Mouse (Mus musculus) erythroblast, embryonic 14.5 days (primary cell): ENCODE data around the gene Ndufs5. TPM values are rescaled to one million over a fixed set of nuclear protein-coding genes. Genes with fewer than 3 reads are reported as not detected.

Source experiments
- H3K27me3 ChIP-seq: 2 replicates; pipeline ENCODE4 v1.6.1; 2012; ENCODE audit warnings: inconsistent platforms; ENCODE audit not compliant: control insufficient read depth
- H3K36me3 ChIP-seq: 2 replicates; pipeline ENCODE4 v1.6.1; 2012; ENCODE audit warnings: mild to moderate bottlenecking, inconsistent platforms; ENCODE audit not compliant: control insufficient read depth
- H3K4me1 ChIP-seq: 2 replicates; pipeline ENCODE4 v1.6.1; 2012; ENCODE audit warnings: inconsistent platforms; ENCODE audit not compliant: control insufficient read depth
- H3K4me3 ChIP-seq: replicated peaks from 2 replicates; pipeline ENCODE3; 2012; ENCODE audit warnings: moderate library complexity, mild to moderate bottlenecking, inconsistent platforms
- H3K9me3 ChIP-seq: 2 replicates; pipeline ENCODE4 v1.6.1; 2012; ENCODE audit warnings: low read length, inconsistent platforms, mixed read lengths; ENCODE audit not compliant: control insufficient read depth
- GATA1 ChIP-seq: IDR thresholded peaks from 2 replicates; pipeline ENCODE4 v1.6.1; 2012; ENCODE audit warnings: low read length, inconsistent platforms, mixed read lengths
- TAL1 ChIP-seq: IDR thresholded peaks from 3 replicates; pipeline ENCODE4 v1.6.1; 2012; ENCODE audit warnings: low read length, inconsistent platforms, mixed read lengths
- polyA plus RNA-seq: library from polyadenylated mRNA; stranded (reverse); fragments of >175 nt; gene quantifications from 2 replicates; pipeline ENCODE4 v1.2.3, GENCODE M21; 2012

The Ndufs5 gene
- 8.9 and 13.5 TPM in 2 replicates for polyA plus RNA-seq

DNA sequence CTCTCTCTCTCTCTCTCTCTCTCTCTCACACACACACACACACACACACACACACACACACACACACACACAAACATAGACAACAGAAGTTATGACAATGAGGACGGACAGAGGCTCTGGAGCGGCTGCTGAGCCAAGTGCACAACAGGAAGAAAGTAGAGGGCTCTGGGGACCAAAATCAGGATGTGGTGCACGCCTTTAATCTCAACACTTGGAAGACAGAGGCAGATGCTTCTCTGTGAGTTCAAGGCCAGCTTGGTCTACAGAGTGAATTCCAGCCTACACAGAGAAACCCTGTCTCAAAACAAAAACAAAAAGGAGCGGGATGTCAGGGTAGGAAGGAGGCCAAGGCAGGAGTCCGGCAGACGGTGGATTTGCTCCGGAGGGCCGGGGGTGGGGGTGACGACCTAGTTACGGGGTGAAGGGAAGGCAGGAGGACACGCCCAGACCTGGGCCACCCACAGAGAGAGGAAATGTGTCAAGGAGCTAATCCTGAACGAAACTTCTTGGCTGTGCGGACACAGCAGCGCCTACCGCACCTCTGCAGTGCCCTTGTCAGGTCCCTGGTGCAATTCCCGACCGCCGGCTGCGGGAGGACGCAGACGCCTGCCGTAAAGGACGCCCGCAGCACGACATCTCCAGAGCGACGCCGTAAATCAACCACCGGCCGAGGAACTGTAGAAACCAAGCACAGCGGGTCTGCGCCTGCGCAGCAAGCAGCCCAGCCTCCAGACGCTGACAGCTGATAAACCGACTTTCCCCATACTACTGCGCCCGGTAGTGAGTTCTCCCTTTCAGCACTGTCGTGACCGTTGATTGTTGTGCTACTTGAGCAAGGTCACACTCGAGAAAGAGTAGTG is at the start of gene Ndufs5:
Gene Ndufs5, minus strand, starts transcription at position 629 of the 860 bp plus-strand sequence.
- Histone ChIP-seq H3K4me3 (peak within 1 kb of the TSS; percentile 99), H3K36me3 (peaks cover 22% of the 10 kb centered on the region), H3K27me3 (no peaks in the 10 kb centered on the region), H3K4me1 (peaks cover 22% of the 10 kb centered on the region), H3K9me3 (no peaks in the 10 kb centered on the region)
- TF ChIP-seq TAL1 (peak; percentile 62), GATA1 (peak; percentile 32; the same call in 1 of the 2 replicates)

DNA sequence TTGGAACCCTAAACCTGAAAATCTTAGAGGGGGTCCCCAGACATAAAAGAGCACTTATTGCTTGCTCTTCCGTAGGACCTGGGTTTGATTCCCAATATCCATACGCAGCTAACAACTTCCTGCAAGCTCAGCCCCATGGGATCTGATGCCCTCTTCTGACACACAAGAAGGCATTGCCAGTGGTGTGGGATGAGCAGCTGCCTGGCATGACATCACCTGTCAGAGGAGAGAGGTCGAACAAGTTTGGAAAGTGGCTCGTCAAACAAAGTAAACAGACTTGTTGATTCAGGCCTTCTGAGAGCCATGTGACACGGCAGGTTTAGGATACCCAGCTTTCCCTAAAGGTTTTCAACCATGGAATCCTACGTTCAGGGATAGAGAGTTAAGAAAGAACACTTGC is 47.1 kb upstream of the Ndufs5 start:
- Histone ChIP-seq H3K4me3 (no peak overlapping the region), H3K9me3 (no peaks in the 10 kb centered on the region), H3K36me3 (no peaks in the 10 kb centered on the region), H3K27me3 (no peaks in the 10 kb centered on the region), H3K4me1 (no peaks in the 10 kb centered on the region)
- TF ChIP-seq TAL1 (no peak), GATA1 (no peak)

DNA sequence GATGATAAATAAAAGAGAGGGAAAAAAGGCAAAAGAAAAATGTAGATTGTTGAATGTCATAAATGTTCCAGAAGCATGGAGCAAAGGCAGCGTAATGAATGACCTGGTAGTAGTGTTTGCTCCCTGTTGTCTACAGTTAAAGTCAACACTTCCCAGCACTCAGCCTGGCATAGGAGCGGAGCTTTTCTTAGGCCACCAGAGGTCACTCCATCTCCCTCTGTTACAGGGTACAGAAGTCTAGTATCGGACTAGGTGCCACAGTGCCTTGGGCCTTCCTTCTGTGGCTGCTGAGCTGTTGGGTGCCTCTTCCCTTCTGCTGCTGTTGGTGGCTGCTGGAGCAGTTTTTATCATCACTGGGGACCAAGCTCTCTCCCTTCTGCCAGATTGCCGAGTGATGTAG is 40.3 kb upstream of the Ndufs5 start:
- no peak overlapping the region for H3K4me3 ChIP-seq
- TF ChIP-seq TAL1 (no peak), GATA1 (no peak)
- no peaks in the 10 kb centered on the region for H3K9me3 ChIP-seq
- H3K27me3 ChIP-seq: no peaks in the 10 kb centered on the region
- no peaks in the 10 kb centered on the region for H3K4me1 ChIP-seq
- H3K36me3 ChIP-seq: no peaks in the 10 kb centered on the region

DNA sequence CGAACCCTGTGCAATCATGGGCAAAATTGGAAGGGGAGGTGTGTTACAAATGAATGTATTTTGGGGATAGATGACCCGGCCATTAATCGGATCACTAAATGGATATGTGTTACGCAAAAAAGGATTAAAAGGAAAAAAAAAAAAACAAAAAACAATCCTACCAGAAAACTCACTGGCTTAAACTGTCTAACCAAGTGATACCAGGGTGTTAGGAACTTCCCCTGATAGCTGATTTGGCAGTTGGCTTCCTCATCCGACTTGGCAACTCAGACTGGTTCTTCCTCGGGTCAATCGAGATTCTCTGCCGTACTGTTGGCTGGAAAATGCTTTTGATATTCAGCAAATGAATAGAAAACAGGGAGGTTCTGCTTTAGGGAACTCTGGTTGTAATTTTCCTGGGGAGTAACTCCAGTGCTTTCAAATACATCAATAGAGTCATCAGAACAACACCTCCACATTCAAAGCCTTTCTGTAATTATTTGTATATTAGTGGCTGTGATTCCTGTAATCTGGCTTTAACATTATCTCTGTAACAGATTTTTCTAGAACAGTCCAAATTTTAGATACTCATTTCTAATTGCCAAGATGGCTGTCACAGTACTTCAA is 32.8 kb upstream of the Ndufs5 start:
- peaks cover 31% of the 10 kb centered on the region for H3K4me1 ChIP-seq
- peaks cover 20% of the 10 kb centered on the region for H3K27me3 ChIP-seq
- H3K36me3 ChIP-seq: peaks cover 11% of the 10 kb centered on the region
- peak overlapping the region; percentile 94 for H3K4me3 ChIP-seq
- TF ChIP-seq TAL1 (no peak), GATA1 (no peak)
- no peaks in the 10 kb centered on the region for H3K9me3 ChIP-seq

DNA sequence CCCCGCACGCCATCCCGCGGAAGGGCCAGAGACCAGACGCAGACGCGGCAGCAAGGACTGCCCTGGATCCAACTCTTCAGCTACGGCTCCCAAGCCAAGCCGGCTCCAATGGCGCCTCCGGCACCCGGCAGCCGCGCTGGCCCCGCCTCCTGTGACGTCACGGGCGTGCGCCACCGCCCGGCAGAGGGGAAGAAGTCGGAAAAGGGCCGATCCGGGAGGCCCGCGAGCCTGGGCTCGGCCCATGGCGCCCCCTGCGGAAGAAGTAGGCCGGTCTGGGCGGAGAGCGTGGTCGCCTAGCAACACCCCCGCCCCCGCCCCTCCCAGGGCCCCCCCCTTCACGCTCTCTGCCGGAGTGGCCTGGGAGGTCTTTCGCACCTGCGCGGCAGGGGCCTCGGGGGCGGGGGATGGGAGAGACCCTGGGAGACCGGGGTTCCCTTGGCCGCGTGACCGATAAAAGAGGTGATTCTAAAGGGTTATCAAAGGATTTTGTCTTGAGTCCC is 32.2 kb upstream of the Ndufs5 start, which contains the start of gene Akirin1:
Gene Akirin1, minus strand, starts transcription at position 194 of the 500 bp plus-strand sequence.
- peaks cover 20% of the 10 kb centered on the region for H3K27me3 ChIP-seq
- peaks cover 13% of the 10 kb centered on the region for H3K36me3 ChIP-seq
- no peaks in the 10 kb centered on the region for H3K9me3 ChIP-seq
- TF ChIP-seq TAL1: no peak
- no peak for TF ChIP-seq GATA1
- H3K4me1 ChIP-seq: peaks cover 33% of the 10 kb centered on the region
- peak within 1 kb of the TSS; percentile 94 for H3K4me3 ChIP-seq

DNA sequence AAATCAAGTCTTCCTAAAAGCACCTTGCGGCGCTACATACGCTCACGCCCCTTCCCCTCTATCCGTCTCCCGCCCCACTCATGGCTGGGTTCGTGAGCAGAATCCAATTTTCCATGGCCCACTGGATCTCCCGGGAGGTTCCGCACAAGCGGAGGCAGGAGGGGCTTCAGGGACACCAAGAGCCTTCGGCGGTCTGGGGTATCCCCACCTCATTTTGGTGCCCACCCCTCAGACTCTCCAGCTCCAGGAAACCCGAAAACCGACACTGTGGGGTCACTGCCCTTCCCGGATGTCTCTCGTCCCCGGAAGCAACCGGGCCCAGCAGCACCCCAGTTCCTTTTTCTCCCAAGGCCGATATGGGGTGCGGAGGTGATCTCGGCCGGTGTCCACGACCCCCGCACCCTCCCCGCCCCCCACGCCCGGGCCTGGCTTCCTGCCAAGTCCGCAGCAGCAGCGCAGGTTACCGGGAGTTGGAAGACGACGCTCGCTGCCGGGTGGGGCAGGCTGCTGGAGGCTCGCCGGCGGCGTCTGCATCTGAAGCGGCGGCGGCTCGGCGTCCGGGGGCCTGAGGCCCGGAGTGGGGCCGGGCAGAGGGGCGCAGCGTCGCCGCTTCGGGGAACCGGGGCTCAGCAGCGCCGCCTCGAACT is 31.6 kb upstream of the Ndufs5 start:
- H3K4me3 ChIP-seq: peak overlapping the region; percentile 94
- H3K9me3 ChIP-seq: no peaks in the 10 kb centered on the region
- peaks cover 13% of the 10 kb centered on the region for H3K36me3 ChIP-seq
- H3K27me3 ChIP-seq: peaks cover 20% of the 10 kb centered on the region
- TF ChIP-seq GATA1: no peak
- TF ChIP-seq TAL1: no peak
- peaks cover 33% of the 10 kb centered on the region for H3K4me1 ChIP-seq

DNA sequence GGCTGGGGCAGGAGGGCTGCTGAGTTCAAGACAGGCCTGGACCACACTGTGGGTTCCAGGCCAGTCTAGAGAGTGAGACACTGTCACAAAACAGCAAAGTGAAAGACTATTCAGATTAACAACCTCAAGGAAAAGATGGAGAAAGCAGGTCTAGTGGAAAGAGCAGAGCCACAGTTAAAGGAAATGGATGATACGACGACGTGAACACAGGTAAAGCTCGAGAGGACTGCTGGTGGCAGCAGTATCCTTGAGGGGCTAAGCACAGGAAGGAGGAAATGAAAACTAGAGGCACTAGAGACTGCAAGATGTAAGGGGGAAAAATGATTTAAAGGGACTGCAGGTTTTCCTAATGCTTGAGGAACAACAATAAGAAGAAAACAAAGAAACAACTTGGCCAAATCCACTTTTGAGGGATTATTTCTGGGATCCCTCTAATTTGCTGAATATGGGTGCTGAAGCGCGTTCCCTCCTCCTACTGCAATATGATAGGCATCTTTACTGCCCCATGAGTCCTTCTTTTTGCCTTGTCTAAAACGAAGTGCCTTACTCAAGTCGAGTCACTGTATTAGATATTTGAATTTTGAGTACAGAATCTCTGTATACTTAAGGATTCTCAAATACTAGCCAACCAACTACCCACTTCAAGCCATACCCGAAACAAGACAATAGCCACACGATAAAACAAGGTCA is 30.9 kb upstream of the Ndufs5 start:
- H3K4me3 ChIP-seq: peak overlapping the region; percentile 94
- H3K36me3 ChIP-seq: peaks cover 13% of the 10 kb centered on the region
- H3K4me1 ChIP-seq: peaks cover 33% of the 10 kb centered on the region
- no peak; the same call in 1 of the 2 replicates for TF ChIP-seq GATA1
- TF ChIP-seq TAL1: no peak
- no peaks in the 10 kb centered on the region for H3K9me3 ChIP-seq
- peaks cover 20% of the 10 kb centered on the region for H3K27me3 ChIP-seq

DNA sequence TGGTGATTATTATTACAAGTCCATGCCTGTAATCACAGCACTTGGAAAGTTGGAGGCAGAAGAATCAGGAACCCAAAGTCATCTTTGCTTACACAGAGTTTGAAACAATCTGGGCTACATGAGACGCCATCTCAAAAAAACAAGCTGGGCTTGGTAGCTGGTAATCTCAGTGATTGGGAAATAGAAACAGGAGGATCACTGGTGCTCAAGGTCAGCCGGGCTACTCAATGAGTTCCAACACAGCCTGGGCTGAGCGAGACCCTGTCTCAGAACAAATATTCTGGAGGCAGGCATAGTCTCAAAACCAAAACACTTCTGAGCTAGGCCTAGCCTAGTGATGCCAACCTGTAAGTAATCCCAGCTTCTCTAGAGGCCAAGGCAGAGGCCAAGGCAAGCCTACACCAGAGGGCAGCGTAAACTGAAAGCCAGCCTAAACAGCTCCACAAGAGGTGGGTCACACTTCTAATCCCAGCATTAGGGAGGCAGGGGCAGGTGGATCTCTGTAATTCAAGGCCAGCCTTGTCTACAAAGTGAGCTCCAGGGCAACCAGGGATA is 27.3 kb upstream of the Ndufs5 start:
- no peaks in the 10 kb centered on the region for H3K9me3 ChIP-seq
- H3K4me3 ChIP-seq: no peak overlapping the region
- H3K27me3 ChIP-seq: no peaks in the 10 kb centered on the region
- H3K36me3 ChIP-seq: peaks cover 44% of the 10 kb centered on the region
- TF ChIP-seq GATA1: no peak
- no peak for TF ChIP-seq TAL1
- peaks cover 27% of the 10 kb centered on the region for H3K4me1 ChIP-seq
